Mouse (Mus musculus) intestine, postnatal 0 days (tissue): ENCODE measurements around the gene Cdt1. TPM values are rescaled to one million over a fixed set of nuclear protein-coding genes. Genes with fewer than 3 reads are reported as not detected.
A peak's percentile ranks its signal among the peaks of the same experiment; 100 is the strongest.

Experiments
- ATAC-seq: fragments of 200-750 bp; cut with Nextera tagmentation; 2 replicates; pipeline ENCODE4 v1.8.0; 2017; ENCODE audit warnings: mild to moderate bottlenecking, moderate TSS enrichment, moderate library complexity
- H3K27ac ChIP-seq: fragments of 300-500 bp; sonication (generic); 2 replicates; pipeline ENCODE4 v1.5.1; 2014; ENCODE audit warnings: mild to moderate bottlenecking, low read depth, low read length, moderate library complexity
- H3K27me3 ChIP-seq: fragments of 300-500 bp; sonication (generic); replicated peaks from 2 replicates; pipeline ENCODE4 v1.6.1; 2014; ENCODE audit warnings: low read length, mixed read lengths; ENCODE audit not compliant: control insufficient read depth, insufficient read depth
- H3K36me3 ChIP-seq: fragments of 300-500 bp; sonication (generic); 2 replicates; pipeline ENCODE4 v1.6.1; 2014; ENCODE audit warnings: mild to moderate bottlenecking, moderate library complexity; ENCODE audit not compliant: control insufficient read depth, insufficient read depth
- H3K4me1 ChIP-seq: fragments of 300-500 bp; sonication (generic); replicated peaks from 2 replicates; pipeline ENCODE4 v1.6.1; 2014; ENCODE audit warnings: antibody characterized with exemption, low read length, mixed read lengths; ENCODE audit not compliant: control insufficient read depth, insufficient read depth
- H3K4me2 ChIP-seq: fragments of 300-500 bp; sonication (generic); replicated peaks from 2 replicates; pipeline ENCODE4 v1.6.1; 2014; ENCODE audit warnings: low read depth, mild to moderate bottlenecking, moderate library complexity
- H3K4me3 ChIP-seq: fragments of 300-500 bp; sonication (generic); 2 replicates; pipeline ENCODE4 v1.5.1; 2014; ENCODE audit warnings: low read depth, low read length
- H3K9ac ChIP-seq: fragments of 300-500 bp; sonication (generic); 2 replicates; pipeline ENCODE4 v1.6.1; 2014; ENCODE audit warnings: mild to moderate bottlenecking, low read depth, low read length
- H3K9me3 ChIP-seq: fragments of 300-500 bp; sonication (generic); 2 replicates; pipeline ENCODE4 v1.6.1; 2016; ENCODE audit warnings: mixed run types; ENCODE audit not compliant: control insufficient read depth
- CTCF ChIP-seq: sonication (generic); IDR thresholded peaks from 2 replicates; pipeline ENCODE4 v1.5.1; 2016; ENCODE audit warnings: low read depth, mild to moderate bottlenecking, control low read depth, antibody characterized with exemption, moderate library complexity
- WGBS: fragments of 180-500 bp; shearing (Covaris S2); extraction: QIAGEN DNeasy Blood & Tissue Kit; methylation state at CpG from one replicate; pipeline ENCODE4 v1.1.7; 2014; 5-methylcytosine and 5-hydroxymethylcytosine counted together
- polyA plus RNA-seq: library from polyadenylated mRNA; unstranded; fragments of >200 nt; fragmentation: Nextera tagmentation; extraction: Ambion mirVana; gene quantifications from 2 replicates; pipeline ENCODE4 v1.2.1, GENCODE M21; 2015

Cdt1 gene
- polyA plus RNA-seq, 1 experiment from 2014 or later = 13.3 TPM

DNA sequence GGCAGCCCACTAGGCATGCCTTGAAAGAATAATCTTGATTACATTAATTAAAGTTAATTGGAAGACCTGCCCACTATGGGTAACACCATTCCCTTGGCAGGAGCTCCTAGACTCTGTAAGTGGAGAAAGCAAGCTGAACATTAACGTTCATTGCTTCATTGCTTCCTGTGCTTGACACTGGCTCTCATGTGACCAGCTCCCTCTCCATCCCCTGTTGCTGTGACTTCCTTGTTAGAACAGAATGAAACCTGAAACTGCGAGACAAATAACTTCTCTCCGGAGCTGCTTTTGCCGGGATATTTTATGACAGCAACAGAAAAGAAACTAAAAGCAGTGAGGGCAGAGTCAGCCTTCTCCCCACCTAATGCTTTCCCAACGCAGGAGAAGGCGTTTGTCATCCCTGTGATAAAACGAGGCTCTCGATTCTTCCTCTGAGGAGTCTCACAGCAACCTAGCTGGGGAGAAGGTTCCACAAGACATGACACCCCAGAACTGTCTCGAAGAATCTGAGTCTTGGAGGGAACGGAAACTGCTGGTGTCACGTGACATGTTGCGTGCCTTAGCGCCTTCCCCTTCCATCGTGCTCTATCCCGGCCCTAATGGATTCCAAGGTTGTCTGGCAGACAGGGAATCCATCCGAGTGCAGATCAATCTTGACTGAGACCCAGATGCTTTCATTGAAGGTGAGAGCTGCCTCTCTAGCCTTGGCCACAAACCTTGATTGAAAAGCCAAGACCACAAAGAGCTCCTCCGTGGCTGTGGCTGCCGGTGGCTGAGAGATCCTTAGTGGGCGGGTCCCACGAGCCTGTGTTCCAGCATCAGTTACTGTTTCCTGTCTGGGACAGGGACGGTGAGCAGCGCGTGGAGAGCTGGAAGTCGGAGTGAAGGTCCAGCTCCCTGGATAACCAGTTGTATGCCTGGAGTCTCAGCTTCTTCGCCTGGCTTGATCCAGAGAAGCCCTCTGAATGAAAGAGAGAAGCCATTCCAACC, 3.2 kb upstream of the Cdt1 start:
- Histone ChIP-seq H3K9me3 (no peaks in the 10 kb centered on the region), H3K36me3 (peaks cover 2% of the 10 kb centered on the region; the same call in 1 of the 2 replicates), H3K9ac (no peak overlapping the region), H3K4me1 (peaks cover 7% of the 10 kb centered on the region; the same call in 1 of the 2 replicates), H3K4me3 (no peak overlapping the region), H3K27me3 (no peaks in the 10 kb centered on the region), H3K4me2 (no peak overlapping the region), H3K27ac (no peak overlapping the region)
- TF ChIP-seq CTCF = no peak
- ATAC-seq = no peak
- WGBS = 65% methylated on average over 25 of the region's 25 CpGs

DNA sequence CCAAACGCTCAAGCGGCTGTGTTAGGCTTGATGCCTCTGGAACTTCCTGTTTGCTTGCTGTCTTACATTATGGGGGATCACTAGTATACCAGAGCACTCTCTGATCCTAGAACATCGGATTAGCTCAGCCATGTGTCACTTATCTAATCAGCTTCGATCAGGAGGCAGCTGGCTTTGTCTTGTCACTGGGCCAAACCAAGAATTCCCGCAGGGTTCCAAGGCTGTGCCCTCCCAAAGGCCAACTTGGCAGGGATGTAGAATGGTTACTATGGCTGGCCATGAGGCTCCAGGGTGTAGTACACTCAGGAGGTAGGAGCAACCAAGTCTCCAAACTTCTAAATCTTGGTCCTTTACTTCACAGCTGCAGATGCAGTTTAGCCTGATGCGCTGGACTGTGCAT, 1.0 kb upstream of the Cdt1 start:
- peak overlapping the region; percentile 85; the same call in 1 of the 2 replicates for H3K9ac ChIP-seq
- H3K27ac ChIP-seq = peak overlapping the region; percentile 90
- no peaks in the 10 kb centered on the region for H3K9me3 ChIP-seq
- peak overlapping the region; percentile 92 for H3K4me2 ChIP-seq
- H3K4me3 ChIP-seq = peak overlapping the region; percentile 81
- H3K36me3 ChIP-seq = peaks cover 23% of the 10 kb centered on the region
- H3K4me1 ChIP-seq = peaks cover 7% of the 10 kb centered on the region; the same call in 1 of the 2 replicates
- no peaks in the 10 kb centered on the region for H3K27me3 ChIP-seq
- 24% methylated on average over 6 of the region's 6 CpGs for WGBS
- no peak for ATAC-seq
- no peak for TF ChIP-seq CTCF

DNA sequence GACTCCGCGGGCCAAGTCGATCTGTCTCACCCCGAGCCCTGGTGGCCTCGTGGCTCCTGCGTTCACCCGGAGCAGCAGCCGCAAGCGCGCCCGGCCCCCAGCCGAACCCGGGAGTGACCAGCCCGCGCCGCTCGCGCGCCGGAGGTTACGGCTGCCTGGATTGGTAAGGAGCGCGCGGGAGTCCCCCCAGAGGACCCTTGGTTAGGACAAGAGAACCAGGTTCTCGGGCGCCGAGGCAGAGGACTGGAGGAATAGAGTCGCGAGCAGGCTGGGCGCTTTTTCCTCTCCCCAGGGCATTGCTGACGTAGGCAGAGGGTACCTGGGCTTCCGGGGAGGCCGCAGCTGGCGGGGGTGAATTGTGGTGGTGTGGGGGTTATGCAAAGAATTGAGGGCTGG, 292 bp downstream of the Cdt1 start:
- Histone ChIP-seq H3K9me3 (no peaks in the 10 kb centered on the region), H3K9ac (peak overlapping the region; percentile 85), H3K4me1 (peaks cover 8% of the 10 kb centered on the region; the same call in 1 of the 2 replicates), H3K27ac (peak overlapping the region; percentile 90), H3K4me2 (peak overlapping the region; percentile 92), H3K36me3 (peaks cover 35% of the 10 kb centered on the region), H3K4me3 (peak overlapping the region; percentile 81), H3K27me3 (no peaks in the 10 kb centered on the region)
- TF ChIP-seq CTCF = no peak; the same call in 1 of the 2 replicates
- WGBS = under 1% methylated on average over 34 of the region's 34 CpGs
- ATAC-seq = peak; percentile 1; the same call in 1 of the 2 replicates

DNA sequence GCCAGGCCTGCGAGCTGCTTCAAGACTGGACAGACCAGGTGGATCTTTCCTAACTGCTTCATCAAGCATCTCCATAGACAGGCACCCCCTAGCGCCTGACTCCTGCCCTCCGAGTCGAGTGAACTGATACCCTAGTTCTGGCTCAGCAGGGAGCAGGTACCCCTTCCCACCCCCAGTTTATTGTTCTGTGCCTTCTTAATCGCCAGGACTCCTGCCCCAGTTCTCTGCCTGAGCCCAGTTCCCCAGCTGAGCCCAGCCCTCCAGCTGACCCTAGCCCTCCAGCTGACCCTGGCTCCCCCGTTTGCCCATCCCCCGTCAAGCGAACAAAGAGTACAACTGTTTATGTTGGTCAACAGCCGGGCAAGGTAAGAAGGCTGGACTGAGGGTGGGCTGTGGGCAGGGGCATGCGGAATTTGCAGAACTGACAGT, 1.1 kb downstream of the Cdt1 start:
- no peak for ATAC-seq
- peaks cover 40% of the 10 kb centered on the region for H3K36me3 ChIP-seq
- H3K9me3 ChIP-seq = no peaks in the 10 kb centered on the region
- 12% methylated on average over 10 of the region's 10 CpGs for WGBS
- peak overlapping the region; percentile 81 for H3K4me3 ChIP-seq
- peaks cover 12% of the 10 kb centered on the region; the same call in 1 of the 2 replicates for H3K4me1 ChIP-seq
- H3K27ac ChIP-seq = no peak overlapping the region
- H3K4me2 ChIP-seq = peak overlapping the region; percentile 92
- H3K9ac ChIP-seq = peak overlapping the region; percentile 85
- TF ChIP-seq CTCF = peak; percentile 50
- no peaks in the 10 kb centered on the region for H3K27me3 ChIP-seq

DNA sequence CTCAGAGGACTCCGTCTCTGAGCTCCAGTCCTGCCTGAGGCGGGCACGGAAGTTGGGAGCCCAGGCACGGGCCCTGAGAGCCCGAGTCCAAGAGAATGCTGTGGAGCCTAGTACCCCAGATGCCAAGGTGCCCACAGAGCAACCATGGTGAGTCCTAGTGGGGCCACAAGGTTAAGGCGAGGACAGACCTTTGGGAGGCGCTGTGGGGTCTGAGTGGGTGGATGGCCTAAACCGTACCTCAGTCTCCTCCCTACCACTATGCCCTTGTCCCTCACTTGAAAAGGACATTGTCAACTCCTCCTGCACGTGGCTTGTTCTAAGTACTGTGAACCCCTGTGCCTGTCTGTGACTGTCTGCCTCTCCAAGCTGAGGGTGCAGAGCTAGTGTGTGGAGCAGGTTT, 1.5 kb downstream of the Cdt1 start:
- peaks cover 12% of the 10 kb centered on the region; the same call in 1 of the 2 replicates for H3K4me1 ChIP-seq
- H3K4me2 ChIP-seq = peak overlapping the region; percentile 92
- no peak overlapping the region for H3K27ac ChIP-seq
- peak overlapping the region; percentile 81; the same call in 1 of the 2 replicates for H3K4me3 ChIP-seq
- peak overlapping the region; percentile 85; the same call in 1 of the 2 replicates for H3K9ac ChIP-seq
- ATAC-seq = no peak
- H3K36me3 ChIP-seq = peaks cover 40% of the 10 kb centered on the region
- no peaks in the 10 kb centered on the region for H3K9me3 ChIP-seq
- TF ChIP-seq CTCF = peak; percentile 34
- WGBS = 67% methylated on average over 9 of the region's 9 CpGs
- no peaks in the 10 kb centered on the region for H3K27me3 ChIP-seq

DNA sequence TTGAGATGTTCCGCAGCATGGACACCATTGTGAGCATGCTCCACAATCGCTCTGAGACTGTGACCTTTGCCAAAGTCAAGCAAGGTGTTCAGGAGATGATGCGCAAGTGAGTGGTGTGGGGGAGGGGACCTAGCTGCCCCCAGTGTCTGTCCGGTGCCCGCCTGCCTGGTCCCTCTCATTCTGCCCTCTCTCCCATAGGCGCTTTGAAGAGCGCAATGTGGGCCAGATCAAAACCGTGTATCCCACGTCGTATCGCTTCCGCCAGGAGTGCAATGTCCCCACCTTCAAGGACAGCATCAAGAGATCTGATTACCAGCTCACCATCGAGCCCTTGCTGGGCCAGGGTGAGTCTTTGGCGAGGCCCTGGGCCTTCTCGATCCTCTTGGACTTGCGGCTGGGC, 2.2 kb downstream of the Cdt1 start:
- no peak overlapping the region for H3K4me2 ChIP-seq
- no peak for ATAC-seq
- H3K27me3 ChIP-seq = no peaks in the 10 kb centered on the region
- WGBS = 95% methylated on average over 16 of the region's 16 CpGs
- H3K4me1 ChIP-seq = peaks cover 15% of the 10 kb centered on the region; the same call in 1 of the 2 replicates
- peaks cover 40% of the 10 kb centered on the region for H3K36me3 ChIP-seq
- no peak overlapping the region for H3K4me3 ChIP-seq
- H3K27ac ChIP-seq = no peak overlapping the region
- no peak for TF ChIP-seq CTCF
- no peak overlapping the region for H3K9ac ChIP-seq
- no peaks in the 10 kb centered on the region for H3K9me3 ChIP-seq
